Mouse (Mus musculus) erythroblast, adult 5-6 weeks (primary cell): Measurements from ENCODE around the gene Acot4. TPM values are rescaled to one million over a fixed set of nuclear protein-coding genes. Genes with fewer than 3 reads are reported as not detected.
"Not testable (repeated sequence)": the region's sequence is repeated elsewhere in the genome, so short reads cannot be mapped to it uniquely, and the experiment has no call there.

Experiments
- ATAC-seq: replicated peaks from 2 replicates; pipeline ENCODE4 v1.8.0; 2016; ENCODE audit warnings: moderate number of reproducible peaks, mild to moderate bottlenecking, moderate TSS enrichment, inconsistent platforms; ENCODE audit not compliant: poor library complexity, low FRiP score, severe bottlenecking
- total RNA-seq, 2 experiments: library from RNA; stranded (forward) in 1 of 2; stranded (reverse) in 1 of 2; fragments of 150-400 nt in 1 of 2; fragments of 200-764, 138-1000 nt in 1 of 2; gene quantifications; 2 replicates each; pipeline versions ENCODE4 v1.2.3 to v1.2.4; 2015 to 2017; ENCODE audit warnings: low replicate concordance in 2 of 2

Acot4 gene
- total RNA-seq, 2 experiments from 2014 or later = not detected

GRCm38 (mm10) chr12:84068296-84068695 lies 30.1 kb downstream of the Acot4 start:
- no peak for ATAC-seq

- no peak for ATAC-seq
Observed at GRCm38 (mm10) chr12:84068986-84069385, 30.8 kb downstream of the Acot4 start, which contains the start of gene Acot5. TSS of gene Acot5 (plus strand) at chr12:84069325.

- ATAC-seq = not testable (repeated sequence)
Observed at GRCm38 (mm10) chr12:84069582-84069981, 31.4 kb downstream of the Acot4 start.

GRCm38 (mm10) chr12:84071696-84072095 lies 33.5 kb downstream of the Acot4 start:
- no peak for ATAC-seq

- ATAC-seq = no peak
Observed at GRCm38 (mm10) chr12:84077371-84077990, 39.3 kb downstream of the Acot4 start.

- ATAC-seq = no peak
Observed at GRCm38 (mm10) chr12:84083842-84084241, 45.7 kb downstream of the Acot4 start.

GRCm38 (mm10) chr12:84084581-84084980 lies 46.4 kb downstream of the Acot4 start:
- no peak for ATAC-seq

GRCm38 (mm10) chr12:84094666-84095065 lies 56.5 kb downstream of the Acot4 start:
- not testable (repeated sequence) for ATAC-seq

Other genes starting within 250 kb of the Acot4 start
- 3.8 and 10.9 TPM in 2 replicates for gene Numb, start 116.4 kb upstream of the Acot4 start, total RNA-seq (2015; ENCODE audit: low replicate concordance)
- gene Numb, start 116.4 kb upstream of the Acot4 start, total RNA-seq (2017; ENCODE audit: low replicate concordance) = 8.5 and 13.6 TPM in 2 replicates
- 5.4 and 6.3 TPM in 2 replicates for gene Riox1, start 87.8 kb upstream of the Acot4 start, total RNA-seq (2015; ENCODE audit: low replicate concordance)
- 3.3 and 3.9 TPM in 2 replicates for gene Riox1, start 87.8 kb upstream of the Acot4 start, total RNA-seq (2017; ENCODE audit: low replicate concordance)
- not detected in 2 replicates for gene Heatr4, start 53.5 kb upstream of the Acot4 start, total RNA-seq (2015; ENCODE audit: low replicate concordance)
- not detected in 2 replicates for gene Heatr4, start 53.5 kb upstream of the Acot4 start, total RNA-seq (2017; ENCODE audit: low replicate concordance)
- 2.3 and 4.4 TPM in 2 replicates for gene Acot2, start 50.5 kb upstream of the Acot4 start, total RNA-seq (2015; ENCODE audit: low replicate concordance)
- gene Acot2, start 50.5 kb upstream of the Acot4 start, total RNA-seq (2017; ENCODE audit: low replicate concordance) = 1.5 and 3.5 TPM in 2 replicates
- gene Acot1, start 28.9 kb upstream of the Acot4 start, total RNA-seq (2015; ENCODE audit: low replicate concordance) = not detected in 2 replicates
- gene Acot1, start 28.9 kb upstream of the Acot4 start, total RNA-seq (2017; ENCODE audit: low replicate concordance) = 2.4 TPM in 1 of 2 replicates, not detected in the other
- gene Gm49366, start 556 bp downstream of the Acot4 start, total RNA-seq (2015; ENCODE audit: low replicate concordance) = not detected in 2 replicates
- gene Gm49366, start 556 bp downstream of the Acot4 start, total RNA-seq (2017; ENCODE audit: low replicate concordance) = not detected in 2 replicates
- not detected in 2 replicates for gene Acot3, start 13.8 kb downstream of the Acot4 start, total RNA-seq (2015; ENCODE audit: low replicate concordance)
- gene Acot3, start 13.8 kb downstream of the Acot4 start, total RNA-seq (2017; ENCODE audit: low replicate concordance) = not detected in 2 replicates
- not detected in 2 replicates for gene Acot5, start 30.9 kb downstream of the Acot4 start, total RNA-seq (2015; ENCODE audit: low replicate concordance)
- gene Acot5, start 30.9 kb downstream of the Acot4 start, total RNA-seq (2017; ENCODE audit: low replicate concordance) = not detected in 2 replicates
- gene Acot6, start 62.3 kb downstream of the Acot4 start, total RNA-seq (2015; ENCODE audit: low replicate concordance) = not detected in 2 replicates
- 0.42 and 2.3 TPM in 2 replicates for gene Acot6, start 62.3 kb downstream of the Acot4 start, total RNA-seq (2017; ENCODE audit: low replicate concordance)
- 0.63 TPM in 1 of 2 replicates, not detected in the other for gene Dnal1, start 76.0 kb downstream of the Acot4 start, total RNA-seq (2015; ENCODE audit: low replicate concordance)
- not detected in 2 replicates for gene Dnal1, start 76.0 kb downstream of the Acot4 start, total RNA-seq (2017; ENCODE audit: low replicate concordance)
- 1.5 and 4.4 TPM in 2 replicates for gene Pnma1, start 110.1 kb downstream of the Acot4 start, total RNA-seq (2015; ENCODE audit: low replicate concordance)
- gene Pnma1, start 110.1 kb downstream of the Acot4 start, total RNA-seq (2017; ENCODE audit: low replicate concordance) = 1.0 and 4.5 TPM in 2 replicates
- 5.4 and 12.7 TPM in 2 replicates for gene Elmsan1, start 180.5 kb downstream of the Acot4 start, total RNA-seq (2015; ENCODE audit: low replicate concordance)
- 8.0 and 11.4 TPM in 2 replicates for gene Elmsan1, start 180.5 kb downstream of the Acot4 start, total RNA-seq (2017; ENCODE audit: low replicate concordance)
- gene Ptgr2, start 246.9 kb downstream of the Acot4 start, total RNA-seq (2015; ENCODE audit: low replicate concordance) = 8.8 and 19.0 TPM in 2 replicates
- 7.5 and 14.4 TPM in 2 replicates for gene Ptgr2, start 246.9 kb downstream of the Acot4 start, total RNA-seq (2017; ENCODE audit: low replicate concordance)